Mouse (Mus musculus): ENCODE measurements around the gene Tmem63c. TPM values are rescaled to one million over a fixed set of nuclear protein-coding genes. Genes with fewer than 3 reads are reported as not detected.

The Tmem63c gene
- polyA plus RNA-seq, 1 experiment, result 39.0 TPM

GRCm38 (mm10) chr12:87100331-87100730, 79.2 kb downstream of the Tmem63c start:
- H3K4me1 ChIP-seq (ENCODE audit: control insufficient read depth, insufficient read depth, low read length), result no peaks in the 10 kb centered on the region
- H3K4me3 ChIP-seq (ENCODE audit: insufficient read depth, low read length), result no peak overlapping the region
- TF ChIP-seq POLR2A (IDR thresholded peaks at IDR 0.05; ENCODE audit: extremely low read depth, insufficient read depth, low read length) (no peak), CTCF (IDR thresholded peaks at IDR 0.05; ENCODE audit: extremely low read depth, insufficient read depth, low read length) (no peak)
- H3K27ac ChIP-seq (ENCODE audit: insufficient read depth, low read length), result no peak overlapping the region

GRCm38 (mm10) chr12:87102165-87102631, 81.1 kb downstream of the Tmem63c start, which contains the start of gene Ngb:
Gene Ngb (minus strand): TSS chr12:87102539.
- TF ChIP-seq CTCF (IDR thresholded peaks at IDR 0.05; ENCODE audit: extremely low read depth, insufficient read depth, low read length), result no peak
- no peak for TF ChIP-seq POLR2A (IDR thresholded peaks at IDR 0.05; ENCODE audit: extremely low read depth, insufficient read depth, low read length)
- H3K4me1 ChIP-seq (ENCODE audit: control insufficient read depth, insufficient read depth, low read length), result no peaks in the 10 kb centered on the region
- no peak within 1 kb of the TSS for H3K27ac ChIP-seq (ENCODE audit: insufficient read depth, low read length)
- H3K4me3 ChIP-seq (ENCODE audit: insufficient read depth, low read length), result peak within 1 kb of the TSS; percentile 30

GRCm38 (mm10) chr12:87103471-87103870, 82.3 kb downstream of the Tmem63c start:
- Histone ChIP-seq H3K27ac (ENCODE audit: insufficient read depth, low read length) (no peak overlapping the region), H3K4me1 (ENCODE audit: control insufficient read depth, insufficient read depth, low read length) (no peaks in the 10 kb centered on the region), H3K4me3 (ENCODE audit: insufficient read depth, low read length) (no peak overlapping the region)
- TF ChIP-seq CTCF (IDR thresholded peaks at IDR 0.05; ENCODE audit: extremely low read depth, insufficient read depth, low read length), result no peak
- TF ChIP-seq POLR2A (IDR thresholded peaks at IDR 0.05; ENCODE audit: extremely low read depth, insufficient read depth, low read length), result no peak

- H3K4me3 ChIP-seq (ENCODE audit: insufficient read depth, low read length), result no peak overlapping the region
- H3K4me1 ChIP-seq (ENCODE audit: control insufficient read depth, insufficient read depth, low read length), result no peaks in the 10 kb centered on the region
- TF ChIP-seq POLR2A (IDR thresholded peaks at IDR 0.05; ENCODE audit: extremely low read depth, insufficient read depth, low read length) (no peak), CTCF (IDR thresholded peaks at IDR 0.05; ENCODE audit: extremely low read depth, insufficient read depth, low read length) (no peak)
- H3K27ac ChIP-seq (ENCODE audit: insufficient read depth, low read length), result no peak overlapping the region
Observed at GRCm38 (mm10) chr12:87104796-87105195, 83.7 kb downstream of the Tmem63c start.

- no peak overlapping the region for H3K4me3 ChIP-seq (ENCODE audit: insufficient read depth, low read length)
Observed at GRCm38 (mm10) chr12:87107357-87107977, 86.3 kb downstream of the Tmem63c start.

GRCm38 (mm10) chr12:87121918-87122589, 100.9 kb downstream of the Tmem63c start:
- no peak for TF ChIP-seq CTCF (IDR thresholded peaks at IDR 0.05; ENCODE audit: extremely low read depth, insufficient read depth, low read length)
- no peak for TF ChIP-seq POLR2A (IDR thresholded peaks at IDR 0.05; ENCODE audit: extremely low read depth, insufficient read depth, low read length)
- no peaks in the 10 kb centered on the region for H3K4me1 ChIP-seq (ENCODE audit: control insufficient read depth, insufficient read depth, low read length)

More at GRCm38 (mm10) chr12:87107357-87107977, 86.3 kb downstream of the Tmem63c start:
- H3K4me1 ChIP-seq (ENCODE audit: control insufficient read depth, insufficient read depth, low read length), result 0 out of 2 replicates have a peak, but pooled peaks cover 1% of the 10 kb centered on the region
- H3K27ac ChIP-seq (ENCODE audit: insufficient read depth, low read length), result no peak overlapping the region
- TF ChIP-seq CTCF (IDR thresholded peaks at IDR 0.05; ENCODE audit: extremely low read depth, insufficient read depth, low read length) (no peak), POLR2A (IDR thresholded peaks at IDR 0.05; ENCODE audit: extremely low read depth, insufficient read depth, low read length) (no peak)

GRCm38 (mm10) chr12:87127256-87127655, 106.1 kb downstream of the Tmem63c start:
- H3K4me3 ChIP-seq (ENCODE audit: insufficient read depth, low read length), result no peak overlapping the region
- no peaks in the 10 kb centered on the region for H3K4me1 ChIP-seq (ENCODE audit: control insufficient read depth, insufficient read depth, low read length)
- H3K27ac ChIP-seq (ENCODE audit: insufficient read depth, low read length), result no peak overlapping the region
- TF ChIP-seq CTCF (IDR thresholded peaks at IDR 0.05; ENCODE audit: extremely low read depth, insufficient read depth, low read length), result no peak
- TF ChIP-seq POLR2A (IDR thresholded peaks at IDR 0.05; ENCODE audit: extremely low read depth, insufficient read depth, low read length), result no peak

More at GRCm38 (mm10) chr12:87121918-87122589, 100.9 kb downstream of the Tmem63c start:
- Histone ChIP-seq H3K4me3 (ENCODE audit: insufficient read depth, low read length) (no peak overlapping the region), H3K27ac (ENCODE audit: insufficient read depth, low read length) (no peak overlapping the region)

- no peak overlapping the region for H3K4me3 ChIP-seq (ENCODE audit: insufficient read depth, low read length)
Observed at GRCm38 (mm10) chr12:87130224-87130623, 109.1 kb downstream of the Tmem63c start.

GRCm38 (mm10) chr12:87131181-87131580, 110.0 kb downstream of the Tmem63c start:
- Histone ChIP-seq H3K27ac (ENCODE audit: insufficient read depth, low read length) (no peak overlapping the region), H3K4me3 (ENCODE audit: insufficient read depth, low read length) (no peak overlapping the region), H3K4me1 (ENCODE audit: control insufficient read depth, insufficient read depth, low read length) (no peaks in the 10 kb centered on the region)
- TF ChIP-seq POLR2A (IDR thresholded peaks at IDR 0.05; ENCODE audit: extremely low read depth, insufficient read depth, low read length) (no peak), CTCF (IDR thresholded peaks at IDR 0.05; ENCODE audit: extremely low read depth, insufficient read depth, low read length) (no peak)

More at GRCm38 (mm10) chr12:87130224-87130623, 109.1 kb downstream of the Tmem63c start:
- TF ChIP-seq POLR2A (IDR thresholded peaks at IDR 0.05; ENCODE audit: extremely low read depth, insufficient read depth, low read length), result no peak
- TF ChIP-seq CTCF (IDR thresholded peaks at IDR 0.05; ENCODE audit: extremely low read depth, insufficient read depth, low read length), result no peak
- H3K4me1 ChIP-seq (ENCODE audit: control insufficient read depth, insufficient read depth, low read length), result no peaks in the 10 kb centered on the region
- H3K27ac ChIP-seq (ENCODE audit: insufficient read depth, low read length), result no peak overlapping the region
